In genomic region chr14:79303150-79303549, GRCm38 (mm10) we compare ENCODE assay signal across 30 mouse cellular contexts. TPM values are rescaled to one million over a fixed set of nuclear protein-coding genes. Genes with fewer than 3 reads are reported as not detected.
DNase-seq lines count a peak whose midpoint lies in the region; ATAC-seq and TF ChIP-seq lines count a peak whose summit lies in the region.
"Had no signal": no experiment of that assay in that cellular context is flagged by ENCODE, and none has a peak within 500 bp of the region (broad histone marks: within the 10 kb centered on the region; RNA-seq: fewer than 3 reads in every experiment).

No protein-coding gene starts in this region.

- TF ChIP-seq RAD21 in MEL (IDR thresholded peaks at IDR 0.05; ENCODE audit: low read depth, low read length): no peak

- H3K9me3 ChIP-seq in MEL (replicated peaks; ENCODE audit: insufficient read depth, low read length): no peaks in the 10 kb centered on the region
- H3K9me3 ChIP-seq in liver, embryonic 11.5 days (ENCODE audit: control insufficient read depth, low read length): no peaks in the 10 kb centered on the region
- no peaks in the 10 kb centered on the region for H3K9me3 ChIP-seq in liver, postnatal 0 days (ENCODE audit: low read length)
- no peaks in the 10 kb centered on the region for H3K9me3 ChIP-seq in kidney, embryonic 15.5 days (replicated peaks)
- H3K9me3 ChIP-seq: forebrain, embryonic 10.5 days; heart, embryonic 10.5 days; intestine, embryonic 15.5 days; limb, embryonic 12.5 days; stomach, embryonic 15.5 days had no signal

- no peaks in the 10 kb centered on the region for H3K79me2 ChIP-seq in MEL (ENCODE audit: control insufficient read depth, insufficient read depth, low read length, poor library complexity)

- no peak overlapping the region for H3K9ac ChIP-seq in MEL (ENCODE audit: control insufficient read depth, low read depth, low read length, poor library complexity, severe bottlenecking)
- H3K9ac ChIP-seq in liver, embryonic 11.5 days (ENCODE audit: low read depth, low read length): no peak overlapping the region
- no peak overlapping the region for H3K9ac ChIP-seq in liver, postnatal 0 days (replicated peaks)
- no peak overlapping the region for H3K9ac ChIP-seq in kidney, embryonic 15.5 days
- H3K9ac ChIP-seq: hindbrain, embryonic 14.5 days; intestine, embryonic 15.5 days; limb, embryonic 12.5 days; stomach, embryonic 15.5 days had no signal

- no peak for ATAC-seq in cerebellum, adult (ENCODE audit: insufficient number of reproducible peaks, low FRiP score, low TSS enrichment)
- peak; percentile 25; the same call in 1 of the 2 replicates for ATAC-seq in liver, embryonic 11.5 days (replicated peaks; ENCODE audit: low FRiP score)
- no peak for ATAC-seq in liver, postnatal 0 days
- no peak for ATAC-seq in kidney, embryonic 15.5 days (replicated peaks; ENCODE audit: low FRiP score)
- ATAC-seq: intestine, embryonic 15.5 days had no signal

- peaks cover 0 to 9% of the 10 kb centered on the region in 2 experiments; a peak in 2 of 4 replicates for H3K36me3 ChIP-seq in MEL (ENCODE audit: control insufficient read depth in 1 of 2, insufficient read depth in 2 of 2, low read length in 2 of 2)
- H3K36me3 ChIP-seq in liver, embryonic 11.5 days (ENCODE audit: control insufficient read depth, insufficient read depth, low read length): no peaks in the 10 kb centered on the region
- no peaks in the 10 kb centered on the region; the same call in 1 of the 2 replicates for H3K36me3 ChIP-seq in liver, postnatal 0 days (replicated peaks; ENCODE audit: insufficient read depth, low read length)
- H3K36me3 ChIP-seq in kidney, embryonic 15.5 days: no peaks in the 10 kb centered on the region
- H3K36me3 ChIP-seq: heart, embryonic 10.5 days; intestine, embryonic 15.5 days; limb, embryonic 12.5 days; stomach, embryonic 15.5 days had no signal

- intact Hi-C loops in left cerebral cortex, postnatal 10 days (cut with DNase I): no loop called here

- peaks cover 5 to 30% of the 10 kb centered on the region in 2 experiments for H3K4me1 ChIP-seq in MEL (ENCODE audit: control insufficient read depth in 1 of 2, insufficient read depth in 2 of 2, low read length in 2 of 2)
- peaks cover 42% of the 10 kb centered on the region for H3K4me1 ChIP-seq in liver, embryonic 11.5 days (replicated peaks; ENCODE audit: control insufficient read depth, insufficient read depth, low read length)
- peaks cover 57% of the 10 kb centered on the region for H3K4me1 ChIP-seq in liver, postnatal 0 days (ENCODE audit: insufficient read depth)
- peaks cover 28% of the 10 kb centered on the region for H3K4me1 ChIP-seq in kidney, embryonic 15.5 days

- TF ChIP-seq CTCF in MEL (IDR thresholded peaks at IDR 0.05 in 2 of 3, conservative IDR thresholded peaks at IDR 0.05 in 1 of 3; ENCODE audit: control insufficient read depth in 1 of 3, insufficient read depth in 1 of 3, low read depth in 2 of 3, low read length in 3 of 3, poor library complexity in 1 of 3, severe bottlenecking in 1 of 3): no peak
- TF ChIP-seq CTCF in liver, postnatal 0 days (IDR thresholded peaks at IDR 0.05; ENCODE audit: low read depth): no peak

- no peak for TF ChIP-seq POLR2A in MEL (IDR thresholded peaks at IDR 0.05; ENCODE audit: control insufficient read depth in 1 of 2, insufficient read depth in 1 of 2, low read depth in 1 of 2, low read length in 2 of 2, poor library complexity in 1 of 2)

- 57% methylated on average over 2 of the region's 2 CpGs for WGBS in liver, embryonic 11.5 days
- WGBS in liver, postnatal 0 days (ENCODE audit: insufficient replicate concordance): 48% methylated on average over 2 of the region's 2 CpGs
- WGBS in kidney, embryonic 15.5 days: 77% methylated on average over 2 of the region's 2 CpGs

- TF ChIP-seq EP300 in MEL (IDR thresholded peaks at IDR 0.05; ENCODE audit: low read depth in 1 of 2, low read length in 2 of 2): peak; percentile 37 to 47; a peak in 3 of 4 replicates
- TF ChIP-seq EP300 in liver, postnatal 0 days (IDR thresholded peaks at IDR 0.05; ENCODE audit: low read depth): peak; percentile 24; the same call in 1 of the 2 replicates

- H3K27me3 ChIP-seq in MEL (ENCODE audit: control insufficient read depth in 1 of 2, insufficient read depth in 2 of 2, low read length in 2 of 2): no peaks in the 10 kb centered on the region
- H3K27me3 ChIP-seq in liver, embryonic 11.5 days (replicated peaks; ENCODE audit: control insufficient read depth, insufficient read depth, low read length): 0 out of 2 replicates have a peak, but pooled peaks cover 2% of the 10 kb centered on the region
- H3K27me3 ChIP-seq in liver, postnatal 0 days (ENCODE audit: insufficient read depth, low read length): no peaks in the 10 kb centered on the region
- peaks cover 22% of the 10 kb centered on the region for H3K27me3 ChIP-seq in kidney, embryonic 15.5 days
- H3K27me3 ChIP-seq: intestine, embryonic 15.5 days had no signal

- H3K27ac ChIP-seq in MEL (ENCODE audit: control insufficient read depth, low read depth, low read length): no peak overlapping the region
- H3K27ac ChIP-seq in liver, embryonic 11.5 days (ENCODE audit: low read depth, low read length): peak overlapping the region; percentile 56; the same call in 1 of the 2 replicates
- H3K27ac ChIP-seq in liver, postnatal 0 days (ENCODE audit: low read depth): peak overlapping the region; percentile 32; the same call in 1 of the 2 replicates
- H3K27ac ChIP-seq in kidney, embryonic 15.5 days: no peak overlapping the region
- H3K27ac ChIP-seq: forebrain, embryonic 10.5 days; heart, embryonic 10.5 days; hindbrain, embryonic 14.5 days; intestine, embryonic 15.5 days; limb, embryonic 12.5 days; stomach, embryonic 15.5 days had no signal

- DNase-seq in cerebellum, adult 11-12 months: peak; percentile 20
- peak; percentile 65 for DNase-seq in MEL (ENCODE audit: low read depth, low spot score)
- no peak for DNase-seq in liver, embryonic 11.5 days (ENCODE audit: low spot score)
- no peak for DNase-seq in liver, postnatal 0 days
- DNase-seq in layer of hippocampus, adult 18-20 months (ENCODE audit: low spot score in 2 of 2): no peak
- no peak for DNase-seq in left cerebral cortex, postnatal 10 days (ENCODE audit: extremely low spot score in 1 of 2, low spot score in 2 of 2)
- DNase-seq: cerebellum, adult 2 months; heart, postnatal 4 days; kidney, adult 9 months; kidney, postnatal 25 days; layer of hippocampus, postnatal 36 days; lung, adult 2 months; lung, postnatal 36 days; thymus, postnatal 25 days had no signal

- no peak overlapping the region for H3K4me2 ChIP-seq in liver, embryonic 11.5 days
- H3K4me2 ChIP-seq in liver, postnatal 0 days (ENCODE audit: low read depth, low read length): peak overlapping the region; percentile 39; the same call in 1 of the 2 replicates
- H3K4me2 ChIP-seq in kidney, embryonic 15.5 days: no peak overlapping the region
- H3K4me2 ChIP-seq: hindbrain, embryonic 14.5 days; intestine, embryonic 15.5 days; limb, embryonic 12.5 days; midbrain, embryonic 11.5 days; stomach, embryonic 15.5 days had no signal

- H3K4me3 ChIP-seq in MEL (ENCODE audit: control insufficient read depth in 1 of 2, insufficient read depth in 1 of 2, low read depth in 2 of 2, low read length in 2 of 2): no peak overlapping the region
- H3K4me3 ChIP-seq in liver, embryonic 11.5 days (ENCODE audit: low read depth, low read length): no peak overlapping the region
- no peak overlapping the region for H3K4me3 ChIP-seq in liver, postnatal 0 days (ENCODE audit: low read depth, low read length)
- no peak overlapping the region for H3K4me3 ChIP-seq in kidney, embryonic 15.5 days (replicated peaks)
- H3K4me3 ChIP-seq: forebrain, embryonic 10.5 days; heart, embryonic 10.5 days; intestine, embryonic 15.5 days; limb, embryonic 12.5 days; stomach, embryonic 15.5 days had no signal

TF ChIP-seq in MEL, 35 proteins besides CTCF, POLR2A, EP300 and RAD21 (continues in another document):
- TF ChIP-seq ETS1 (IDR thresholded peaks at IDR 0.05; ENCODE audit: low read depth, low read length) (peak; percentile 31; the same call in 1 of the 2 replicates), ZNF384 (IDR thresholded peaks at IDR 0.05; ENCODE audit: low read depth, low read length) (peak; percentile 96), GABPA (IDR thresholded peaks at IDR 0.05; ENCODE audit: low read depth, low read length) (no peak), SIN3A (IDR thresholded peaks at IDR 0.05; ENCODE audit: low read length) (no peak; the same call in 1 of the 2 replicates), MAZ (IDR thresholded peaks at IDR 0.05; ENCODE audit: low read depth, low read length) (0 out of 2 replicates have a peak, but pooled peaks have one; percentile 34), MYB (IDR thresholded peaks at IDR 0.05; ENCODE audit: low read depth, low read length) (no peak), TCF12 (IDR thresholded peaks at IDR 0.05; ENCODE audit: low read depth, low read length) (0 out of 2 replicates have a peak, but pooled peaks have one; percentile 12), JUND (IDR thresholded peaks at IDR 0.05; ENCODE audit: low read depth, low read length) (no peak), MEF2A (IDR thresholded peaks at IDR 0.05; ENCODE audit: extremely low read depth, insufficient replicate concordance, low read depth, low read length, poor library complexity, severe bottlenecking) (no peak), TAL1 (IDR thresholded peaks at IDR 0.05; ENCODE audit: low read length) (no peak), HCFC1 (IDR thresholded peaks at IDR 0.05; ENCODE audit: low read depth, low read length) (no peak), GATA1 (IDR thresholded peaks at IDR 0.05; ENCODE audit: low read depth, low read length) (peak; percentile 58; the same call in 1 of the 2 replicates)

RNA-seq across cellular contexts. Expression of gene Rgcc, which starts 1.7 kb away (rescaled TPM):
- 0.85 and 1.2 TPM in 2 replicates for total RNA-seq in MEL (2012; rRNA removed)
- 1 to 10 TPM in 1 of 2 experiments, not detected in 1; 1.8 TPM for polyA plus RNA-seq in MEL (2012; ENCODE audit: insufficient read depth in 1 of 2, insufficient read length in 2 of 2, low read depth in 1 of 2, low replicate concordance in 2 of 2, missing spikeins in 1 of 2)
- polyA plus RNA-seq in liver, embryonic 11.5 days (2014; fragmentation: Nextera tagmentation; extraction: Ambion mirVana): 233 and 245 TPM in 2 replicates
- 98.4 and 102 TPM in 2 replicates for polyA plus RNA-seq in liver, postnatal 0 days (2015; fragmentation: Nextera tagmentation; extraction: Ambion mirVana)
- 28.7 and 29.7 TPM in 2 replicates for polyA plus RNA-seq in kidney, embryonic 15.5 days (2015; fragmentation: Nextera tagmentation; extraction: Ambion mirVana)
- 10 to 100 TPM; 41.4 to 42.2 TPM for total RNA-seq in layer of hippocampus, adult 18-20 months (2021)
- 10 to 100 TPM; 36.9 to 37.9 TPM for total RNA-seq in left cerebral cortex, postnatal 10 days (2021)

RNA-seq across cellular contexts. Expression of gene Zfp957, which starts 56.0 kb away (rescaled TPM):
- not detected in 2 replicates for total RNA-seq in MEL (2012; rRNA removed)
- polyA plus RNA-seq in MEL (2012; ENCODE audit: insufficient read depth in 1 of 2, insufficient read length in 2 of 2, low read depth in 1 of 2, low replicate concordance in 2 of 2, missing spikeins in 1 of 2): not detected
- polyA plus RNA-seq in liver, embryonic 11.5 days (2014; fragmentation: Nextera tagmentation; extraction: Ambion mirVana): not detected in 2 replicates
- not detected in 2 replicates for polyA plus RNA-seq in liver, postnatal 0 days (2015; fragmentation: Nextera tagmentation; extraction: Ambion mirVana)
- polyA plus RNA-seq in kidney, embryonic 15.5 days (2015; fragmentation: Nextera tagmentation; extraction: Ambion mirVana): 0.14 TPM in 1 of 2 replicates, not detected in the other
- total RNA-seq in layer of hippocampus, adult 18-20 months (2021): not detected
- not detected for total RNA-seq in left cerebral cortex, postnatal 10 days (2021)
- total RNA-seq: adrenal gland, postnatal 4 days; gastrocnemius, postnatal 4 days; heart, postnatal 4 days; layer of hippocampus, adult 8-10 months; layer of hippocampus, postnatal 36 days; left cerebral cortex, postnatal 14 days; neutrophil, adult 5-6 weeks had no signal
- polyA plus RNA-seq: cerebellum, adult 2 months; embryonic facial prominence, embryonic 14.5 days; forebrain, embryonic 10.5 days; hindbrain, embryonic 14.5 days; intestine, embryonic 15.5 days; limb, embryonic 12.5 days; lung, adult 2 months; midbrain, embryonic 11.5 days; spleen, adult 2 months; stomach, embryonic 15.5 days had no signal

Comparison
In these comparisons a context has a peak if more than half of its experiments do, and no peak if none do; other contexts are left out.
1. DNase-seq: peak in cerebellum, adult 11-12 months (single experiment) and MEL (single experiment); none in liver, embryonic 11.5 days (single experiment), liver, postnatal 0 days (single experiment), layer of hippocampus, adult 18-20 months (0 of 2) and left cerebral cortex, postnatal 10 days (0 of 2).
2. H3K27ac ChIP-seq: peak in liver, embryonic 11.5 days (single experiment) and liver, postnatal 0 days (single experiment); none in MEL (single experiment) and kidney, embryonic 15.5 days (single experiment).
3. RNA of gene Rgcc, which starts 1.7 kb away (polyA plus RNA-seq): 233 to 245 TPM in liver, embryonic 11.5 days, 98.4 to 102 TPM in liver, postnatal 0 days and 28.7 to 29.7 TPM in kidney, embryonic 15.5 days; 1.8 TPM in MEL; every median in the first group is over 10 times any median in the second.